Mouse (Mus musculus) embryonic facial prominence, embryonic 12.5 days (tissue): ENCODE measurements around the gene Stat1. TPM values are rescaled to one million over a fixed set of nuclear protein-coding genes. Genes with fewer than 3 reads are reported as not detected.
A peak's percentile ranks its signal among the peaks of the same experiment; 100 is the strongest.

Experiments
- ATAC-seq: fragments of 200-750 bp; cut with Nextera tagmentation; 2 replicates; pipeline ENCODE4 v1.8.0; 2017; ENCODE audit not compliant: insufficient number of reproducible peaks, insufficient read depth, low FRiP score, low TSS enrichment
- H3K27ac ChIP-seq: fragments of 300-500 bp; sonication (generic); 2 replicates; pipeline ENCODE4 v1.5.1; 2016; ENCODE audit warnings: mild to moderate bottlenecking
- H3K27me3 ChIP-seq: fragments of 300-500 bp; sonication (generic); 2 replicates; pipeline ENCODE4 v1.6.1; 2016; ENCODE audit warnings: mild to moderate bottlenecking, moderate library complexity
- H3K36me3 ChIP-seq: fragments of 300-500 bp; sonication (generic); 2 replicates; pipeline ENCODE4 v1.6.1; 2016; ENCODE audit warnings: mild to moderate bottlenecking
- H3K4me1 ChIP-seq: fragments of 300-500 bp; sonication (generic); 2 replicates; pipeline ENCODE4 v1.6.1; 2016
- H3K4me2 ChIP-seq: fragments of 300-500 bp; sonication (generic); replicated peaks from 2 replicates; pipeline ENCODE4 v1.6.1; 2016; ENCODE audit warnings: mild to moderate bottlenecking, moderate library complexity
- H3K4me3 ChIP-seq: fragments of 300-500 bp; sonication (generic); 2 replicates; pipeline ENCODE4 v1.5.1; 2016; ENCODE audit warnings: mild to moderate bottlenecking
- H3K9ac ChIP-seq: fragments of 300-500 bp; sonication (generic); 2 replicates; pipeline ENCODE4 v1.6.1; 2016; ENCODE audit warnings: mild to moderate bottlenecking, moderate library complexity
- H3K9me3 ChIP-seq: fragments of 300-500 bp; sonication (generic); 2 replicates; pipeline ENCODE4 v1.6.1; 2016; ENCODE audit warnings: mild to moderate bottlenecking, moderate library complexity
- WGBS: fragments of 180-500 bp; shearing (Covaris S2); methylation state at CpG from one replicate; pipeline ENCODE4 v1.1.7; 2016; 5-methylcytosine and 5-hydroxymethylcytosine counted together
- polyA plus RNA-seq: library from polyadenylated mRNA; unstranded; fragments of >200 nt; fragmentation: Nextera tagmentation; extraction: Ambion mirVana; gene quantifications from 2 replicates; pipeline ENCODE4 v1.2.1, GENCODE M21; 2016

Stat1 gene
- polyA plus RNA-seq: 13.6 and 17.7 TPM in 2 replicates

- Histone ChIP-seq H3K9me3 (no peaks in the 10 kb centered on the region), H3K36me3 (no peaks in the 10 kb centered on the region), H3K9ac (peak within 1 kb of the TSS; percentile 81), H3K4me3 (peak within 1 kb of the TSS; percentile 81), H3K4me2 (peak within 1 kb of the TSS; percentile 88), H3K4me1 (peaks cover 8% of the 10 kb centered on the region), H3K27me3 (no peaks in the 10 kb centered on the region), H3K27ac (0 out of 2 replicates have a peak within 1 kb of the TSS, but pooled peaks have one; percentile 26)
- WGBS: 3% methylated on average over 37 of the region's 37 CpGs
- ATAC-seq: peak; percentile 84
Measured at GRCm38 (mm10) chr1:52118860-52119591, at the start of gene Stat1. Gene Stat1 (plus strand): TSS chr1:52119440.

DNA sequence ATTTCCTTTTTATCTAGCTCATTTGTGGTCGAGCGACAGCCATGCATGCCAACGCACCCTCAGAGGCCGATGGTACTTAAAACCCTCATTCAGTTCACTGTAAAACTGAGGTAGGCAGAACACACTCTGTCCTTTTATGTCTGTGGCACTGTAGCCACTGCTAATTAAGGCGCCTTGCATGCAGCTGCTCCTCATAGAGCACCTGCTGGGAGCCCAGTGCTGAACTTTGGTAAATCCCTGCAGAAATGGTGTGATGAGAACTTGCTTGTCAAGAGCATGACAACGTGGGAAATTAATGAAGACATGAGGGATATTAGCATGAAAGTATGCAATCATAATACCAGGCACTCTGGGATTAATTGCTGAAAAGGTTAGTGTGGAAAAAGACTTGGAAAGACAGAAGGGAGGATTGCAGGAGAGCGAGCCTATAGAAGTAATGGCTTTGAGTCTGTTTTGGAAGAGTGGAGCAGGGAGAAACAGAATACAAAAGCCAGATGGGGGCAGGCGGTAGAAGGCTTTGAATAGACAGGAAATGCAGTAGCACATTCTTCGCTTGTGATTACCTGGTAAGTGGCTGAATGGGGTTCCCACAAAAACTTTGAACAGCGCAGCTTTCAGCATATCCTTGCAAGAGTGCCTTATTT lies 39.4 kb upstream of the Stat1 start:
- no peak overlapping the region for H3K9ac ChIP-seq
- peaks cover 3% of the 10 kb centered on the region; the same call in 1 of the 2 replicates for H3K4me1 ChIP-seq
- WGBS: 8% methylated on average over 10 of the region's 10 CpGs
- no peak overlapping the region for H3K4me2 ChIP-seq
- no peaks in the 10 kb centered on the region for H3K9me3 ChIP-seq
- H3K27ac ChIP-seq: no peak overlapping the region
- no peaks in the 10 kb centered on the region for H3K36me3 ChIP-seq
- H3K4me3 ChIP-seq: no peak overlapping the region
- H3K27me3 ChIP-seq: no peaks in the 10 kb centered on the region
- ATAC-seq: no peak

GRCm38 (mm10) chr1:52080375-52080774 lies 38.9 kb upstream of the Stat1 start:
- Histone ChIP-seq H3K4me2 (no peak overlapping the region), H3K4me3 (no peak overlapping the region), H3K9me3 (no peaks in the 10 kb centered on the region), H3K36me3 (no peaks in the 10 kb centered on the region), H3K27ac (no peak overlapping the region), H3K9ac (no peak overlapping the region), H3K27me3 (no peaks in the 10 kb centered on the region), H3K4me1 (peaks cover 3% of the 10 kb centered on the region; the same call in 1 of the 2 replicates)
- WGBS: 16% methylated on average over 8 of the region's 8 CpGs
- no peak for ATAC-seq

GRCm38 (mm10) chr1:52086236-52086635 lies 33.0 kb upstream of the Stat1 start:
- H3K27me3 ChIP-seq: no peaks in the 10 kb centered on the region
- H3K4me3 ChIP-seq: no peak overlapping the region
- H3K27ac ChIP-seq: no peak overlapping the region
- no peak overlapping the region for H3K4me2 ChIP-seq
- WGBS: 37% methylated on average over 4 of the region's 4 CpGs
- H3K36me3 ChIP-seq: no peaks in the 10 kb centered on the region
- no peak for ATAC-seq
- no peaks in the 10 kb centered on the region for H3K4me1 ChIP-seq
- no peaks in the 10 kb centered on the region for H3K9me3 ChIP-seq
- H3K9ac ChIP-seq: no peak overlapping the region

DNA sequence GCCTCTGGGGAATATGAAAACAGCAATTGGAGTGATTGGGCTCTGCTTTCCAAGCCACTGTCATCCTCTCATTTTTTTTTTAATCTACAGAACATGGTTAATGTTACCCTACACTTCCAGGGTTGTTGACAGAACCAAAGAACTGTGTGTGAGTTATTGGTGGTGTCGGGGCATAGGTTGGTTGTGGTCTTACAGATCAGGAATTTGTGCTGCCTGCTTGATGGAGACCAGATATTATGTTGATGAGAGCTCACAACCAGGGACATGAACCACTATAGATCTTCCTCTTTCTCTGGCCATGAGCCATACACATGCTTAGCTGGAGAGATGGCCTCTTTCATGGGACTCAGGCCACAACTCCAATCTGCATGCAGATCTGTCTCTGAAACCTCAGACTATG lies 32.1 kb upstream of the Stat1 start:
- WGBS: 78% methylated on average over 1 of the region's 1 CpGs
- no peak overlapping the region for H3K27ac ChIP-seq
- no peak overlapping the region for H3K4me3 ChIP-seq
- no peaks in the 10 kb centered on the region for H3K4me1 ChIP-seq
- H3K9me3 ChIP-seq: no peaks in the 10 kb centered on the region
- H3K36me3 ChIP-seq: no peaks in the 10 kb centered on the region
- no peaks in the 10 kb centered on the region for H3K27me3 ChIP-seq
- no peak overlapping the region for H3K9ac ChIP-seq
- H3K4me2 ChIP-seq: no peak overlapping the region
- ATAC-seq: no peak

GRCm38 (mm10) chr1:52088634-52089033 lies 30.6 kb upstream of the Stat1 start:
- no peak overlapping the region for H3K4me3 ChIP-seq
- no peak for ATAC-seq

DNA sequence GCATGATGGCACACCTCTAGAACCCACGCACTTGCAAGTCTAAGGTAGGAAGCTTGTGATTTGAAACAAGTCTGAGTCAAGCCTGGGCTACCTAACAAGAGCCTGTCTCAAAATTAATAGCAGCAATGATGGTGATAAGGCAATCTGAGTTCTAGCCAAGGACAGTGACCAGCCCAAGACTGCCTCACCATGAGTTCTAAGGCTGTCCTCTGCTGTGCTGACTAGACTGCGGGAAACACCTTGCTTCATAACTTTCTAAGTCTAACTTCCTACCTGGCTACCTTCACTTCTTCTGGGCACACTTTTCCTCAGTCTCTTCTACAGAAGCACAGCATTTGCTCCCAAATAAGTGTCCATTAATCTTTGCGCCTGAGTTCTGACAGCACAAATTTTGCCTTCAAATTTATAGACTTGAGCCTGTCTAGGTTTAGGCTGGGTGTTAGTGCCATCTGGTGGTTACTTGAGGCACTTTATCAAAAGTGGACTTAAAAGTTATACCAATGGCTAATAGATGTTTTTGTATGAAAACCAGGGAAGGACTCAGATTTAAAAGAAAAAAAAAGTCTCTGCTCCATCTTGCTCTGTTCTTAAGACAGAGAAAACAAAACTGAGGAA lies 20.5 kb upstream of the Stat1 start:
- no peaks in the 10 kb centered on the region for H3K27me3 ChIP-seq
- no peak for ATAC-seq
- H3K4me1 ChIP-seq: no peaks in the 10 kb centered on the region
- H3K36me3 ChIP-seq: no peaks in the 10 kb centered on the region
- H3K9me3 ChIP-seq: no peaks in the 10 kb centered on the region
- H3K4me3 ChIP-seq: no peak overlapping the region
- WGBS: 72% methylated on average over 3 of the region's 3 CpGs
- no peak overlapping the region for H3K27ac ChIP-seq
- H3K4me2 ChIP-seq: no peak overlapping the region
- no peak overlapping the region for H3K9ac ChIP-seq

More at GRCm38 (mm10) chr1:52088634-52089033, 30.6 kb upstream of the Stat1 start:
- H3K27me3 ChIP-seq: no peaks in the 10 kb centered on the region
- no peak overlapping the region for H3K9ac ChIP-seq
- no peak overlapping the region for H3K4me2 ChIP-seq
- no peaks in the 10 kb centered on the region for H3K4me1 ChIP-seq
- no peaks in the 10 kb centered on the region for H3K36me3 ChIP-seq
- no peaks in the 10 kb centered on the region for H3K9me3 ChIP-seq
- 85% methylated on average over 4 of the region's 4 CpGs for WGBS
- H3K27ac ChIP-seq: no peak overlapping the region

GRCm38 (mm10) chr1:52100496-52100895 lies 18.7 kb upstream of the Stat1 start:
- Histone ChIP-seq H3K4me1 (no peaks in the 10 kb centered on the region), H3K4me3 (no peak overlapping the region), H3K9me3 (no peaks in the 10 kb centered on the region), H3K27me3 (no peaks in the 10 kb centered on the region), H3K4me2 (no peak overlapping the region), H3K36me3 (no peaks in the 10 kb centered on the region), H3K27ac (no peak overlapping the region), H3K9ac (no peak overlapping the region)
- no peak for ATAC-seq
- WGBS: 69% methylated on average over 6 of the region's 6 CpGs

DNA sequence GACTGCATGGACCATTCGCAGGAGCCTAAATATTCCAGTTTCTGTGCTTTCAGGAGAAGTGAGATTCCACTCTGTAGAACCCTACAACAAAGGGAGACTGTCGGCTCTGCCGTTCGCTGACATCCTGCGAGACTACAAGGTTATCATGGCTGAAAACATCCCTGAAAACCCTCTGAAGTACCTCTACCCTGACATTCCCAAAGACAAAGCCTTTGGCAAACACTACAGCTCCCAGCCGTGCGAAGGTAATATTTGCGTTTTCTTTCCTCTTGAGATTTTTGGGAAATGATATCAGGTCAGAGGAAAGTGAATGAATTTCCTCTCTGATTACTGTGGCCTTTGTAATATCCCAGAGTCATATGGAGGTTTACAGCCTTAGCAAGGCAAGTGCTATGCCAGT lies 16.4 kb upstream of the Stat1 start:
- Histone ChIP-seq H3K27me3 (no peaks in the 10 kb centered on the region), H3K9ac (no peak overlapping the region), H3K4me1 (no peaks in the 10 kb centered on the region), H3K9me3 (no peaks in the 10 kb centered on the region), H3K27ac (no peak overlapping the region), H3K36me3 (no peaks in the 10 kb centered on the region), H3K4me2 (no peak overlapping the region), H3K4me3 (no peak overlapping the region)
- WGBS: 91% methylated on average over 8 of the region's 8 CpGs
- ATAC-seq: no peak

DNA sequence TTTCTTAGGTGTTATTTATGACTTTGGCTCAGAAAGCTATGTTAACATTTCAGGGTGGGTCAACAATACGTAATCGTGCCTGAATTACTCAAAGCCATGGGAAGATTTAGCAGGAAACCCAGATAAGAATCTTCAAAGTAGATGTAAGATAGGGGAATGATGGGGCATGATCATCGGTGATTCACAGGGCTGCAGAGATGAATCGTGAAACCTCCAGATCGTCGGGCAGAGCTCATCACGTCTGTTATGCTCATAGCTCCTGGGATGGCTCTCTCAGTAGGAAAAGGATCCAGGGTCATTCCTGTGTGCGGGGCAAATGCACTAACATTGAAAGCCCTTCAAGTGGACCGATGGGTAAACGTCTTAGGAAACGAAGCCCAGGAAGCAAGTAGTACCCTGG lies 12.0 kb upstream of the Stat1 start:
- H3K4me2 ChIP-seq: no peak overlapping the region
- no peaks in the 10 kb centered on the region for H3K4me1 ChIP-seq
- ATAC-seq: no peak
- H3K9me3 ChIP-seq: no peaks in the 10 kb centered on the region
- no peak overlapping the region for H3K27ac ChIP-seq
- 84% methylated on average over 11 of the region's 11 CpGs for WGBS
- no peak overlapping the region for H3K4me3 ChIP-seq
- no peaks in the 10 kb centered on the region for H3K27me3 ChIP-seq
- no peaks in the 10 kb centered on the region for H3K36me3 ChIP-seq
- no peak overlapping the region for H3K9ac ChIP-seq

GRCm38 (mm10) chr1:52111217-52111616 lies 8.0 kb upstream of the Stat1 start:
- H3K4me3 ChIP-seq: no peak overlapping the region
- WGBS: 64% methylated on average over 3 of the region's 3 CpGs

GRCm38 (mm10) chr1:52112301-52112700 lies 6.9 kb upstream of the Stat1 start:
- H3K4me3 ChIP-seq: no peak overlapping the region
- H3K4me1 ChIP-seq: 0 out of 2 replicates have a peak, but pooled peaks cover 4% of the 10 kb centered on the region
- no peaks in the 10 kb centered on the region for H3K36me3 ChIP-seq
- no peak for ATAC-seq
- 86% methylated on average over 1 of the region's 1 CpGs for WGBS
- no peaks in the 10 kb centered on the region for H3K9me3 ChIP-seq
- no peak overlapping the region for H3K27ac ChIP-seq
- H3K4me2 ChIP-seq: no peak overlapping the region
- H3K27me3 ChIP-seq: no peaks in the 10 kb centered on the region
- no peak overlapping the region for H3K9ac ChIP-seq

More at GRCm38 (mm10) chr1:52111217-52111616, 8.0 kb upstream of the Stat1 start:
- Histone ChIP-seq H3K9ac (no peak overlapping the region), H3K9me3 (no peaks in the 10 kb centered on the region), H3K27me3 (no peaks in the 10 kb centered on the region), H3K4me2 (no peak overlapping the region), H3K4me1 (0 out of 2 replicates have a peak, but pooled peaks cover 4% of the 10 kb centered on the region), H3K36me3 (no peaks in the 10 kb centered on the region), H3K27ac (no peak overlapping the region)
- no peak for ATAC-seq
